Mouse (Mus musculus): ENCODE data around the gene Adad2. TPM values are rescaled to one million over a fixed set of nuclear protein-coding genes. Genes with fewer than 3 reads are reported as not detected.

Adad2 gene
- polyA plus RNA-seq, 1 experiment from 2014 or later: not detected

- ATAC-seq (replicated peaks; ENCODE audit: low FRiP score, low read depth): no peak
- Histone ChIP-seq H3K9ac (ENCODE audit: low read depth, low read length) (no peak overlapping the region), H3K4me2 (ENCODE audit: low read length) (no peak overlapping the region), H3K4me3 (replicated peaks; ENCODE audit: low read depth, low read length) (no peak overlapping the region), H3K27me3 (ENCODE audit: insufficient read depth, low read length) (peaks cover 8% of the 10 kb centered on the region), H3K4me1 (replicated peaks; ENCODE audit: insufficient read depth, low read length) (peaks cover 12% of the 10 kb centered on the region; the same call in 1 of the 2 replicates), H3K27ac (no peak overlapping the region), H3K9me3 (replicated peaks; ENCODE audit: low read length) (no peaks in the 10 kb centered on the region), H3K36me3 (ENCODE audit: insufficient read depth, low read length) (no peaks in the 10 kb centered on the region)
- no peak for TF ChIP-seq CTCF (IDR thresholded peaks at IDR 0.05; ENCODE audit: low read depth)
- WGBS: 64% methylated on average over 2 of the region's 2 CpGs
- no peak for DNase-seq (ENCODE audit: low spot score)
Observed at GRCm38 (mm10) chr8:119635958-119636357, 23.4 kb downstream of the Adad2 start.

- Histone ChIP-seq H3K4me1 (replicated peaks; ENCODE audit: insufficient read depth, low read length) (peaks cover 12% of the 10 kb centered on the region; the same call in 1 of the 2 replicates), H3K4me2 (ENCODE audit: low read length) (no peak overlapping the region), H3K27me3 (ENCODE audit: insufficient read depth, low read length) (peaks cover 8% of the 10 kb centered on the region), H3K9ac (ENCODE audit: low read depth, low read length) (no peak overlapping the region), H3K36me3 (ENCODE audit: insufficient read depth, low read length) (no peaks in the 10 kb centered on the region), H3K27ac (no peak overlapping the region), H3K9me3 (replicated peaks; ENCODE audit: low read length) (no peaks in the 10 kb centered on the region), H3K4me3 (replicated peaks; ENCODE audit: low read depth, low read length) (no peak overlapping the region)
- WGBS: 58% methylated on average over 7 of the region's 7 CpGs
- no peak for TF ChIP-seq CTCF (IDR thresholded peaks at IDR 0.05; ENCODE audit: low read depth)
- ATAC-seq (replicated peaks; ENCODE audit: low FRiP score, low read depth) (no peak), DNase-seq (ENCODE audit: low spot score) (no peak)
Observed at GRCm38 (mm10) chr8:119636766-119637165, 24.2 kb downstream of the Adad2 start.

GRCm38 (mm10) chr8:119637381-119637780 is 24.8 kb downstream of the Adad2 start:
- no peak for TF ChIP-seq CTCF (IDR thresholded peaks at IDR 0.05; ENCODE audit: low read depth)
- ATAC-seq (replicated peaks; ENCODE audit: low FRiP score, low read depth) (no peak), DNase-seq (ENCODE audit: low spot score) (no peak)
- H3K36me3 ChIP-seq (ENCODE audit: insufficient read depth, low read length): no peaks in the 10 kb centered on the region
- H3K9me3 ChIP-seq (replicated peaks; ENCODE audit: low read length): no peaks in the 10 kb centered on the region
- H3K9ac ChIP-seq (ENCODE audit: low read depth, low read length): no peak overlapping the region
- no peak overlapping the region for H3K4me3 ChIP-seq (replicated peaks; ENCODE audit: low read depth, low read length)
- WGBS: 74% methylated on average over 4 of the region's 4 CpGs
- peaks cover 8% of the 10 kb centered on the region for H3K27me3 ChIP-seq (ENCODE audit: insufficient read depth, low read length)
- no peak overlapping the region for H3K4me2 ChIP-seq (ENCODE audit: low read length)
- H3K4me1 ChIP-seq (replicated peaks; ENCODE audit: insufficient read depth, low read length): peaks cover 12% of the 10 kb centered on the region; the same call in 1 of the 2 replicates
- H3K27ac ChIP-seq: no peak overlapping the region

GRCm38 (mm10) chr8:119638261-119638660 is 25.7 kb downstream of the Adad2 start:
- H3K27ac ChIP-seq: no peak overlapping the region
- H3K36me3 ChIP-seq (ENCODE audit: insufficient read depth, low read length): no peaks in the 10 kb centered on the region
- H3K9me3 ChIP-seq (replicated peaks; ENCODE audit: low read length): no peaks in the 10 kb centered on the region
- peaks cover 12% of the 10 kb centered on the region; the same call in 1 of the 2 replicates for H3K4me1 ChIP-seq (replicated peaks; ENCODE audit: insufficient read depth, low read length)
- no peak overlapping the region for H3K4me3 ChIP-seq (replicated peaks; ENCODE audit: low read depth, low read length)
- DNase-seq (ENCODE audit: low spot score) (no peak), ATAC-seq (replicated peaks; ENCODE audit: low FRiP score, low read depth) (no peak)
- H3K9ac ChIP-seq (ENCODE audit: low read depth, low read length): no peak overlapping the region
- TF ChIP-seq CTCF (IDR thresholded peaks at IDR 0.05; ENCODE audit: low read depth): no peak
- H3K4me2 ChIP-seq (ENCODE audit: low read length): no peak overlapping the region
- 82% methylated on average over 6 of the region's 6 CpGs for WGBS
- peaks cover 3% of the 10 kb centered on the region; the same call in 1 of the 2 replicates for H3K27me3 ChIP-seq (ENCODE audit: insufficient read depth, low read length)

GRCm38 (mm10) chr8:119639798-119640197 is 27.3 kb downstream of the Adad2 start:
- ATAC-seq (replicated peaks; ENCODE audit: low FRiP score, low read depth): no peak
- DNase-seq (ENCODE audit: low spot score): peak; percentile 55
- no peak overlapping the region for H3K9ac ChIP-seq (ENCODE audit: low read depth, low read length)

GRCm38 (mm10) chr8:119641058-119641457 is 28.5 kb downstream of the Adad2 start:
- TF ChIP-seq CTCF (IDR thresholded peaks at IDR 0.05; ENCODE audit: low read depth): no peak
- no peaks in the 10 kb centered on the region for H3K36me3 ChIP-seq (ENCODE audit: insufficient read depth, low read length)
- H3K9ac ChIP-seq (ENCODE audit: low read depth, low read length): no peak overlapping the region
- H3K27ac ChIP-seq: no peak overlapping the region
- ATAC-seq (replicated peaks; ENCODE audit: low FRiP score, low read depth) (no peak), DNase-seq (ENCODE audit: low spot score) (no peak)
- no peaks in the 10 kb centered on the region for H3K4me1 ChIP-seq (replicated peaks; ENCODE audit: insufficient read depth, low read length)
- H3K4me3 ChIP-seq (replicated peaks; ENCODE audit: low read depth, low read length): no peak overlapping the region
- H3K9me3 ChIP-seq (replicated peaks; ENCODE audit: low read length): no peaks in the 10 kb centered on the region
- H3K27me3 ChIP-seq (ENCODE audit: insufficient read depth, low read length): no peaks in the 10 kb centered on the region
- WGBS: 77% methylated on average over 5 of the region's 5 CpGs
- no peak overlapping the region for H3K4me2 ChIP-seq (ENCODE audit: low read length)

More at GRCm38 (mm10) chr8:119639798-119640197, 27.3 kb downstream of the Adad2 start:
- Histone ChIP-seq H3K4me3 (replicated peaks; ENCODE audit: low read depth, low read length) (no peak overlapping the region), H3K9me3 (replicated peaks; ENCODE audit: low read length) (no peaks in the 10 kb centered on the region), H3K4me2 (ENCODE audit: low read length) (no peak overlapping the region), H3K4me1 (replicated peaks; ENCODE audit: insufficient read depth, low read length) (peaks cover 8% of the 10 kb centered on the region; the same call in 1 of the 2 replicates), H3K36me3 (ENCODE audit: insufficient read depth, low read length) (no peaks in the 10 kb centered on the region), H3K27ac (no peak overlapping the region), H3K27me3 (ENCODE audit: insufficient read depth, low read length) (no peaks in the 10 kb centered on the region)
- no peak for TF ChIP-seq CTCF (IDR thresholded peaks at IDR 0.05; ENCODE audit: low read depth)
- WGBS: 29% methylated on average over 7 of the region's 7 CpGs

GRCm38 (mm10) chr8:119642960-119643359 is 30.4 kb downstream of the Adad2 start:
- H3K4me1 ChIP-seq (replicated peaks; ENCODE audit: insufficient read depth, low read length): no peaks in the 10 kb centered on the region
- DNase-seq (ENCODE audit: low spot score): no peak
- H3K9me3 ChIP-seq (replicated peaks; ENCODE audit: low read length): no peaks in the 10 kb centered on the region
- H3K4me3 ChIP-seq (replicated peaks; ENCODE audit: low read depth, low read length): no peak overlapping the region
- no peak for ATAC-seq (replicated peaks; ENCODE audit: low FRiP score, low read depth)
- H3K9ac ChIP-seq (ENCODE audit: low read depth, low read length): no peak overlapping the region
- no peak for TF ChIP-seq CTCF (IDR thresholded peaks at IDR 0.05; ENCODE audit: low read depth)
- H3K27ac ChIP-seq: no peak overlapping the region
- WGBS: 96% methylated on average over 1 of the region's 1 CpGs
- no peak overlapping the region for H3K4me2 ChIP-seq (ENCODE audit: low read length)
- no peaks in the 10 kb centered on the region for H3K36me3 ChIP-seq (ENCODE audit: insufficient read depth, low read length)
- H3K27me3 ChIP-seq (ENCODE audit: insufficient read depth, low read length): no peaks in the 10 kb centered on the region
